Mouse (Mus musculus) cerebellum, adult 2 months (tissue): Measurements from ENCODE around the gene Mblac2.

Source experiments
- CTCF ChIP-seq: fragments of 200-500 bp; IDR thresholded peaks from 2 replicates; pipeline ENCODE4 v1.5.1; 2011; ENCODE audit warnings: low read depth, mild to moderate bottlenecking, control low read depth, low read length, moderate library complexity, borderline replicate concordance; ENCODE audit not compliant: insufficient read depth
- POLR2A ChIP-seq: fragments of 200-500 bp; IDR thresholded peaks from 2 replicates; pipeline ENCODE4 v1.6.1; 2011; ENCODE audit warnings: low read length, control low read depth, borderline replicate concordance; ENCODE audit not compliant: insufficient read depth

- TF ChIP-seq POLR2A (no peak), CTCF (no peak)
Observed at GRCm38 (mm10) chr13:81757058-81757660, 46.0 kb downstream of the Mblac2 start.
